Mouse (Mus musculus): ENCODE results near the gene 1700003E16Rik.

- TF ChIP-seq EP300 (IDR thresholded peaks at IDR 0.05) (no peak), CTCF (IDR thresholded peaks at IDR 0.05) (no peak)
Observed at GRCm38 (mm10) chr6:83175996-83176395, 19.8 kb downstream of the 1700003E16Rik start.

All from lung, postnatal 0 days (tissue).